Mouse (Mus musculus) retina, adult 2 months (tissue): ENCODE results near the gene Slc1a7.

ENCODE experiments used
- DNase-seq: peaks from one replicate; pipeline ENCODE4 v3.0.0-alpha.2; 2012; ENCODE audit warnings: low read depth, low spot score

Gene Slc1a7

GRCm38 (mm10) chr4:107969781-107970180 lies 1.6 kb downstream of the Slc1a7 start:
- DNase-seq = no peak

- no peak for DNase-seq
These were observed 3.0 kb downstream of the Slc1a7 start for GRCm38 (mm10) chr4:107971162-107971561.

DNA sequence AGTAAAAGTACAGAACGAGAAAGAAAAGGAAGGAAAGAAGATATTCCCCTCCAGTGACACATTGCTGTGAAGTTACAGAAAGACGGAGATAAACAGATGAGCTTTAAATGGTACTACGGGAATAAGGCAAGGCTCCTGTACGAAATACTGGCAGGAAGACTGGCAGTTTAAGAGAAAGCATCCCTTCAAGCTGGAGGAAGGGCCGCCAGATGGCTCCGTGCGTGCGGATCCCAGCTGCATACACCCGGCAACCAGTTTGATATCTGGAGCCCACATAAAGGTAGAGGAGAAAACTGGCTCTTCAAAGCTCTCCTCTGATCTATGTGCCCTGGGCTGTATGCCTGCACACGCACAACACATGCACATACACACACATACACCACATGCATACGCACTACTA lies 6.4 kb downstream of the Slc1a7 start:
- no peak for DNase-seq

DNA sequence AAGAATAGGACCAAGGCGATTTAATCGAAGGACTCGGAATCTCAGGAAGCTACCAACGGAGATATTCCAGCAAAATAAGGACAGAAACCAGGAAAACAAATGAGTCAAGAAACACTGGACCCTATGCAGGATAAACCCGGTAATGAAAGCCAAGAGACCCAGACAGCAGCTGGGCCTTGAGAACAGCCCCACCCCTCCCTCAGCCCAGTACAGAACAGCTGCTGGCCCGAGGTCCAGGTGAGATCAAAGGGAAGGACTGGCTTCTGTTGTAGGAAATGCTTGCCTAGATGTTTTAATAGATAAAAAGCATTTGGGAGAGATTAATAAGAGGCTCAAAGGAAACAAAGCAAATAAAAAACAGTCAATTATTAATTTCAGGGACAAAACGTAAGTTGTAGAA lies 6.9 kb downstream of the Slc1a7 start:
- no peak for DNase-seq

GRCm38 (mm10) chr4:107977593-107977992 lies 9.5 kb downstream of the Slc1a7 start:
- DNase-seq = no peak

DNA sequence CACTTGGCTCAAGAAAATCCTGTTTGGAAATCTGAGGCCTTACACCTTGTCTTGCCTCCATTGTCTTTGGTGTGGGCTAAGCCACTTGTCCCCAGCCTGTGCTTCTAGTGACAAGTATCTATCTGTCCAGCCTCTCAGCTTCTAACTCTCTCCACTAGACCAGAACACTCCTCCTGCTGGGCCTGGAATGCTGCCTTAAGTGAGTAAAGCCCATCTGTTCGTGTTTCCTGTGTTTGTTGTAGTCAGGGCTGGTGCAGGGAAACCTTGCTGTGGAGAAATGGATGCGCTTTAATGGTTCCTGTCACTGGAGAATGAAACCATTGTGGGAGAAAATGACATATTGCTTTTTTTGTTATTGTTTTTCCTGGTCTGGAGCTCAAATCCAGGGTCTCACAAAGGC lies 11.4 kb downstream of the Slc1a7 start:
- DNase-seq = no peak

DNA sequence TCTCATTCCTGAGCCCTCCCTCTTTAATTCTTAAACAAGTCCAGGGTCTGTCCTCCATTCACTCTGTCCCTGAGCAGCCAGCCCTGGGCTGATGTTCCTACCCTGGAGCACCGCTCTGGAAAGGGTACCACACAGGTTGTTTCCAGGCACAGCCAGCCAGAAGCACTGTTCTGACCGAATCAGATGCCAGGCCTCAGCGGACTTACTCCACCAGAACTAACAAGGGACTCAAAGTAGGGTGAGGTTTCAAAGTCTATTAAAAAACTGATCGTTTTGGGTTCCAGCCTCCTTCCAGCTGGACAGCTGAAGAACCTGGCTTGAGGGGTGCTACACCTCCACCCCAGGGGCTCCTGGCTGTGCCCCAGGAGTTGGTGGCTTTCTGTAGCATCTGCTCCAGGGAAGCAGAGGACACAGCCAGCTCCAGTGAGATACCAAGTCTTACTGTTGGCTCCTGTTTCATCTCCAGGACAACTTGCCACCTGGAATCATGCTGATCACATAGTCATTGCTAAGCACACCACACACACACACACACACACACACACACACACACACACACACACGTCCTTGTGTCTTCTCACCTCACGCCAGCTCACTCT lies 12.0 kb downstream of the Slc1a7 start:
- DNase-seq = no peak

GRCm38 (mm10) chr4:107983717-107984116 lies 15.6 kb downstream of the Slc1a7 start:
- DNase-seq = no peak

GRCm38 (mm10) chr4:107984282-107984981 lies 16.3 kb downstream of the Slc1a7 start:
- no peak for DNase-seq

DNA sequence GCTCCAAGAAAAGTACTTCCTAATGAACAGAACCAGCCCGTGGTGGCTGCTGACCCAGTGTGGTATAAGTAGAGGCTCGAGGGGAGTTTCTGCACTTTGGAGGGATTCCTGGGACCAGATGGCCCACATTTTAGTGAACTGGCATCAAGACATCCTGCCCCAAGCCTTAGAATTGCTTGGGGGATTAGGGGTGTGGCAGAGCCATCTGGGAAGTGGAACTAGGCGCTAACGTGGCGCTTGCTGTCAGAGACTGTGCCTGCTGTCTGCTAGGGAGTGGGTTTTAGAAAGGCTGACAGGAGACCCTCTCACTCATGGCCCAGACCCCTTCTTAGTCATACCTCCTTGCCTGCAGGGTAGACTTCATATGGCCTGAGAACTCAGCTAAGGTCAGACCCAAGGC lies 17.7 kb downstream of the Slc1a7 start:
- no peak for DNase-seq

DNA sequence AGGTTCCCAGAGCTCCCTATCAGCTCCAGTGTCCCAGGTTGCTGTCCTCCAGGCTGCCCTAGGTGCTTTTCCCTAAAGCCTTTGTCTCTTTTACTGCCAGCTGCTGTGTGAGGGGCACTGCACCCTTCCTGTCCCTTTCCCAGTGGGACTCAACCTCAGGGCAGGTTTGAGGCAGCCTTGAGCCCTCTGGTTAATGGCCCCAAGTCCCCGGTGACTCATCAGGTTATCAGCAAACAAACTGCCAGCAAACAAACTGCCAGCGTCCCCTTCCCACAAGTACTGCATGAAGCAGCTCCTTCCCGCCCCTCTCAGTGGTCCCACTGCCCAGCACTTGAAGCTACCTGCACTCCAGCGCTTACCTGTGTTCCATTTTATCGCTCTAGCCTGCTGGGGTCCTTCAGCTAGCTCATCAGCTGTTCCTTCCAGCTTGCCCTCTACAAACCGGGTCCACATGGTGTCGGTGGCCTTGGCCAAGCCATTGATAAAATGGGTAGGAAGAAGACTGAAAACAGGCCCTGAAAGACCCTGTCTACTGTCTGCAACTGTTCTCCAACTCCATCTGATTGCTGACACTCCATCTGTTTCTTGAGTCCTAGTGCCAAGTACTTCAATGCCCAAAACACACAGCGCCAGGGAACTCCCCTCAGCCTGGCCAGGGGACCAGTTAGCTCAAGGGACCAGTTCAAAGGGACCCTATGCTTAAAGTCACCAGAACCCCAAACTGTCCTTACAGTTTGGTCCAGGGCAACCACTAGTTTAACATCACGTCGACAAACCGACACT lies 18.4 kb downstream of the Slc1a7 start:
- DNase-seq = no peak

DNA sequence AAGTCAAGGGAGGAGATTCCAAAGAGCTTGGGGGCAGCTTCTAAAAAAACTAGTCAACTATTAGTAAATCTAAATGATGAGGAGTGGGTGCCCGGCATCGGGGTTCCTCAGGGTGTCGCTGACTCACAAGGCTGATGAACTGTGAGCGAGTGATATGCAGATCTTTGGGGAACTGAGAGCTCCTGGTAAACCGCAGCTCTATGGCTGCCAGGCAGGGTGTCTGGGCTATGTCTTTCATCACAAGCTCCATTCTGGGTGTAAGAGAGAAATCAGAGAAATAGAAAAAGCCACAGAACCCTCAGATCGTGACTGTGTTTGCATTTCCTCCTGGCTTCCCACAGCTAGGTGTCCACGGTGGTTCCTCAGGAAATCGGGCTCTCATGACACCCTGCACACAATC lies 20.8 kb downstream of the Slc1a7 start:
- DNase-seq = no peak

GRCm38 (mm10) chr4:107990818-107991217 lies 22.7 kb downstream of the Slc1a7 start:
- DNase-seq = no peak

GRCm38 (mm10) chr4:107991879-107992278 lies 23.7 kb downstream of the Slc1a7 start:
- no peak for DNase-seq

GRCm38 (mm10) chr4:107995011-107995410 lies 26.9 kb downstream of the Slc1a7 start:
- DNase-seq = no peak

- no peak for DNase-seq
These were observed 27.6 kb downstream of the Slc1a7 start for GRCm38 (mm10) chr4:107995727-107996126.

- no peak for DNase-seq
These were observed 28.4 kb downstream of the Slc1a7 start for GRCm38 (mm10) chr4:107996418-107996986.

DNA sequence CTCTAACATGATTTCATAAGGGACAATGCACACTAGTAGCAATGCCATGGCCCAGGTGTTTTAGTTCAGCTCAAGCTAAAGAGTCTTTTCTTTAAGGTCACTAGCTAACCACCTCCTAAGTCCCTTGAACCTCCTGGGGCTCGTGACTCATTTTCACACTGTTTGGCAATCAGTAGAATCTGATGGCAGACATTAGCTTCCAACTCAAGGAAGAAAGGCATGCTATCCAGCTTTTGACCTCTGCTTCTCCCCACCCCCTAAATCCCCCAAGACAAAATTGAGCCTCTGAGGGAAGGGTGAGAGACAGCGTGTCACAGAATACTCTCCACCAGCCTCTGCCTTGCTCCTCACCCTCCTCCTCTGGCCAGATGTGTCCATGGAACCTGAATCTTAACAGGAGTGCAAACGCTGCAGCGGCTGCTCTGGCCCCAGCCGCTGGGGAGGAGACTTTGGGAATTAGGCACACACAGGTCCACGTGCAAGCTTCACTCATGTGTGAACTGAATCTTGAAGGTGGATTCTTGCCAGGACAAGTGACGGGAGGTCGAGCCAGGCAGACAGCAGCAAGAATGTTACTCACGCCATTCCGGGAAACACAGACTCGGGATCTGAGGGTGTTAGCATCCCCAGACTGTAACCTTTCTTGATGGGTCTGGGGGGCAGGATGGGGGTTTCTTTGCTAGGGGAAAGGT lies 30.7 kb downstream of the Slc1a7 start:
- DNase-seq = no peak

GRCm38 (mm10) chr4:107999380-107999779 lies 31.2 kb downstream of the Slc1a7 start:
- no peak for DNase-seq

DNA sequence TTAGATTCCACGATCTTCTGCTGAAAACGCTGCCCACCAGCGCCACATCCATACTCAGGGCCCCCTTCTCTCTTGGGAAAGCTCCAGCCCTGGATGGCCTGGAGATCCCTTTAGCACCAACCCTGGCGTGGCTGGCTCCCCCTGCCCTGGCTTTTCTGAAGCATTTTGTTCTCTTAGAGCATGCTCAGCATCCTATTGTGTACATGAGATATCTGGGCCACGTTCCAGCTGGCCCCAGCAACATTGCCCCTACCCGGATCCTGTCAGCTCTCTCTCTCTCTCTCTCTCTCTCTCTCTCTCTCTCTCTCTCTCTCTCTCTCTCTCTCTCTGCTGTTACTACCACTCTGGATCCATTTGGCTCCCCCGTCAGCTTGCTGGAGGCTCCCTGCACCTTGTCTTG lies 37.2 kb downstream of the Slc1a7 start:
- DNase-seq = no peak

DNA sequence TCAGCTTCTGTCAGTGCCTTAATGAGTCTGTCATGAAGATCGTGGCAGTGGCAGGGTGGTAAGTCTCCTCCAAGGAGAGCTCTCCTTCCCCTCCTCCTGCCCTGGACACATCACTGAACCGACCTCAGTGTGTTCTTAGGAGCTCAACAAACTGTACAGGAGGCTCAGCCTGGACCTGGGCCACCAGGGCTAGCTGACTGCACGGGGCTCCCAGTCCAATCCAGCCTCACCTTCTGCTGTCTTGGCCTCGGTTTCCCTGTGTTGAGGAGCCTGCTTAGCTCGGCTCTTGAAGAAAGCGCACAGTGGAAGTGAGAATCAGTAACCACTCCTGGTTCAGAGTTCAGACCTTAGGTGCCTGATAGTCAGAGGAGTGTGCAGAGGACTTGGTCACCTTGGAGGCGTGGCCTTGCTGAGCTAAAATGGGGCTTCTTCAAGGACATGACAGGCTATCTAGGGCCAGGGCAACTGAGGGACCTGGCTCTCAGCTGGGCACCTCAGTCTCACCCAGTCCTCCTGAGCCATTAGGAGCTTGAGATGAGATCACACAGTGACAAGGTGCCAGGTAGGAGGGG lies 39.5 kb downstream of the Slc1a7 start:
- DNase-seq = no peak

- no peak for DNase-seq
These were observed 40.4 kb downstream of the Slc1a7 start for GRCm38 (mm10) chr4:108008541-108008940.
